ENCODE assay signal across 21 mouse cellular contexts in genomic region chr10:20036846-20037245, GRCm38 (mm10).
A peak's percentile ranks its signal among the peaks of the same experiment; 100 is the strongest.
DNase-seq lines count a peak whose midpoint lies in the region; ATAC-seq and TF ChIP-seq lines count a peak whose summit lies in the region.
"Had no signal": no experiment of that assay in that cellular context is flagged by ENCODE, and none has a peak within 500 bp of the region (broad histone marks: within the 10 kb centered on the region; RNA-seq: fewer than 3 reads in every experiment).

No protein-coding gene starts in this region.

- no peak for TF ChIP-seq CTCF in spleen, adult 2 months (IDR thresholded peaks at IDR 0.05; ENCODE audit: extremely low read depth, insufficient read depth, insufficient read length, insufficient replicate concordance)

- no peaks in the 10 kb centered on the region for H3K27me3 ChIP-seq in spleen, adult 2 months (ENCODE audit: control insufficient read depth, insufficient read depth, low read length)
- H3K27me3 ChIP-seq: neural tube, embryonic 12.5 days had no signal

- peaks cover under 1% of the 10 kb centered on the region; the same call in 1 of the 2 replicates for H3K36me3 ChIP-seq in spleen, adult 2 months (ENCODE audit: control insufficient read depth, insufficient read depth, low read length)
- H3K36me3 ChIP-seq: embryonic facial prominence, embryonic 10.5 days; G1E; hindbrain, embryonic 10.5 days; limb, embryonic 10.5 days; neural tube, embryonic 12.5 days had no signal

- whole genome bisulfite sequencing in spleen, adult 2 months, result 9% methylated on average over 7 of the region's 7 CpGs

- peaks cover 13% of the 10 kb centered on the region; the same call in 1 of the 2 replicates for H3K4me1 ChIP-seq in spleen, adult 2 months (ENCODE audit: control insufficient read depth, insufficient read depth, insufficient read length)
- H3K4me1 ChIP-seq: embryonic facial prominence, embryonic 10.5 days; limb, embryonic 10.5 days; neural tube, embryonic 12.5 days had no signal

- peak overlapping the region; percentile 88 for H3K27ac ChIP-seq in spleen, adult 2 months (ENCODE audit: insufficient read depth, low read length)
- H3K27ac ChIP-seq: embryonic facial prominence, embryonic 10.5 days; hindbrain, embryonic 10.5 days; left cerebral cortex, adult 2 months; limb, embryonic 10.5 days; neural tube, embryonic 12.5 days; stomach, postnatal 0 days had no signal

- peak; percentile 72 for ATAC-seq in megakaryocyte, adult 5-6 weeks (ENCODE audit: poor library complexity, severe bottlenecking)
- ATAC-seq in activated CD4-positive, CD25-positive, alpha-beta regulatory T cell, adult 4 months, result no peak

- DNase-seq in spleen, adult 2 months (ENCODE audit: low read depth in 1 of 2, low spot score in 2 of 2), result peak in 1 of 2 experiments; percentile 30
- DNase-seq in spleen, postnatal 4 days (ENCODE audit: low spot score in 2 of 2), result no peak
- peak; percentile 23 for DNase-seq in MEL-GATA-1-ER (ENCODE audit: extremely low read depth, low read depth)
- no peak for DNase-seq in right cerebral cortex, postnatal 10 days (ENCODE audit: low spot score in 2 of 2)
- DNase-seq in layer of hippocampus, postnatal 10 days (ENCODE audit: low spot score in 2 of 2), result no peak
- DNase-seq: cerebellum, adult 11-12 months; cerebellum, postnatal 25 days; heart, adult 18-20 months; kidney, adult 11 months; kidney, postnatal 10 days; lung, adult 2 months; right cerebral cortex, adult 18-20 months had no signal

- H3K4me3 ChIP-seq in spleen, adult 2 months (ENCODE audit: extremely low read depth, insufficient read depth, insufficient read length), result 0 out of 2 replicates have a peak overlapping the region, but pooled peaks have one; percentile 0
- H3K4me3 ChIP-seq: embryonic facial prominence, embryonic 10.5 days; hindbrain, embryonic 10.5 days; left cerebral cortex, adult 2 months; limb, embryonic 10.5 days; neural tube, embryonic 12.5 days had no signal

- TF ChIP-seq POLR2A in spleen, adult 2 months (IDR thresholded peaks at IDR 0.05; ENCODE audit: low read depth, low read length), result no peak
